Mouse (Mus musculus): ENCODE measurements around the gene Ehd4.

DNA sequence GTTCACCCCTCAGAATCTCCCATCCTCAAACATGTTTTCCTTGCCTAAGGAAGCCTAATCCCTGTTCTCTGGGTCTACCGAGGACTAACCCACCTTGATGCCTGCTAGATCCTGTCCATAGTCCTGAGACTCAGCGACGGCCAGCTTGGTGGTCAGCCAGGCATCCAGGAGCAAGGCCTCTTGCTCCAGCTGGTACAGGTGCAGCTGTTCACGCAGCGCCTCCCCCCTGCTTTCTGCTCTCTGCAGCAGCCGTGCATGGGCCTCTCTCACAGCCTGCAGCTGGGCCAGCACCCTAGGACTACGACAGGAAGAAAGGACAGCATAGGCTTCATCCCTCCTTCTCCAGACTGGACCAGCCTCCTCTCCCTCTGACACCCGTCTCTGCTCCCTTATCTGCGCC lies 106.2 kb downstream of the Ehd4 start:
- no peak for TF ChIP-seq JUND (conservative IDR thresholded peaks at IDR 0.05; ENCODE audit: low read depth, low read length)
- no peak for TF ChIP-seq POLR2A (IDR thresholded peaks at IDR 0.05; ENCODE audit: low read depth, low read length)
- TF ChIP-seq SIN3A (IDR thresholded peaks at IDR 0.05; ENCODE audit: low read length), result no peak
- TF ChIP-seq TBP (conservative IDR thresholded peaks at IDR 0.05; ENCODE audit: low read depth, low read length), result no peak
- no peak for TF ChIP-seq USF1 (IDR thresholded peaks at IDR 0.05; ENCODE audit: low read depth, low read length)
- no peak for TF ChIP-seq CTCF (conservative IDR thresholded peaks at IDR 0.05 in 1 of 2, IDR thresholded peaks at IDR 0.05 in 1 of 2; ENCODE audit: low read depth in 2 of 2, low read length in 2 of 2)
- no peak for TF ChIP-seq MAFK (IDR thresholded peaks at IDR 0.05; ENCODE audit: insufficient replicate concordance, low read length)
- TF ChIP-seq RCOR1 (conservative IDR thresholded peaks at IDR 0.05; ENCODE audit: low read depth, low read length), result no peak
- no peak for TF ChIP-seq HCFC1 (IDR thresholded peaks at IDR 0.05; ENCODE audit: low read depth, low read length)
- TF ChIP-seq TCF12 (IDR thresholded peaks at IDR 0.05; ENCODE audit: low read depth, low read length), result no peak
- no peak for TF ChIP-seq MXI1 (IDR thresholded peaks at IDR 0.05; ENCODE audit: low read depth, low read length)

Data from CH12.LX (cell line).